Mouse (Mus musculus) forebrain, embryonic 14.5 days (tissue): ENCODE measurements around the gene Pitpnm2. TPM values are rescaled to one million over a fixed set of nuclear protein-coding genes. Genes with fewer than 3 reads are reported as not detected.
A peak's percentile ranks its signal among the peaks of the same experiment; 100 is the strongest.

Experiments used
- ATAC-seq: fragments of 200-750 bp; cut with Nextera tagmentation; 2 replicates; pipeline ENCODE4 v1.8.0; 2017; ENCODE audit warnings: mild to moderate bottlenecking, moderate library complexity
- DNase-seq: peaks from one replicate; pipeline ENCODE4 v3.0.0-alpha.2; 2015; ENCODE audit warnings: low spot score
- H3K27ac ChIP-seq: fragments of 300-500 bp; sonication (generic); 2 replicates; pipeline ENCODE4 v1.5.1; 2014; ENCODE audit warnings: low read depth, mild to moderate bottlenecking, control low read depth, low read length, moderate library complexity
- H3K27me3 ChIP-seq: fragments of 300-500 bp; sonication (generic); replicated peaks from 2 replicates; pipeline ENCODE4 v1.6.1; 2014; ENCODE audit warnings: low read length, control low read depth, mixed read lengths; ENCODE audit not compliant: control insufficient read depth, insufficient read depth
- H3K36me3 ChIP-seq: fragments of 300-500 bp; sonication (generic); 2 replicates; pipeline ENCODE4 v1.6.1; 2014; ENCODE audit warnings: low read length, control low read depth; ENCODE audit not compliant: control insufficient read depth, insufficient read depth
- H3K4me1 ChIP-seq: fragments of 300-500 bp; sonication (generic); 2 replicates; pipeline ENCODE4 v1.6.1; 2014; ENCODE audit warnings: antibody characterized with exemption, low read length, control low read depth; ENCODE audit not compliant: control insufficient read depth, insufficient read depth
- H3K4me2 ChIP-seq: fragments of 300-500 bp; sonication (generic); 2 replicates; pipeline ENCODE4 v1.6.1; 2014; ENCODE audit warnings: mild to moderate bottlenecking, control low read depth, low read length
- H3K4me3 ChIP-seq: fragments of 300-500 bp; sonication (generic); 2 replicates; pipeline ENCODE4 v1.5.1; 2014; ENCODE audit warnings: low read depth, low read length, control low read depth
- H3K9ac ChIP-seq: fragments of 300-500 bp; sonication (generic); 2 replicates; pipeline ENCODE4 v1.6.1; 2014; ENCODE audit warnings: mild to moderate bottlenecking, low read length, control low read depth, moderate library complexity
- H3K9me3 ChIP-seq: fragments of 300-500 bp; sonication (generic); replicated peaks from 2 replicates; pipeline ENCODE4 v1.6.1; 2016; ENCODE audit warnings: low read length, control low read depth, mixed read lengths; ENCODE audit not compliant: control insufficient read depth
- WGBS: fragments of 180-500 bp; shearing (Covaris S2); extraction: QIAGEN DNeasy Blood & Tissue Kit; methylation state at CpG from one replicate; pipeline ENCODE4 v1.1.7; 2014; 5-methylcytosine and 5-hydroxymethylcytosine counted together
- polyA plus RNA-seq: library from polyadenylated mRNA; unstranded; fragments of >200 nt; fragmentation: Nextera tagmentation; extraction: Ambion mirVana; gene quantifications from 2 replicates; pipeline ENCODE4 v1.2.1, GENCODE M21; 2014

Pitpnm2 gene
- polyA plus RNA-seq, 1 experiment from 2014 or later: 8.5 TPM

- Histone ChIP-seq H3K9me3 (no peaks in the 10 kb centered on the region), H3K4me3 (no peak overlapping the region), H3K36me3 (no peaks in the 10 kb centered on the region), H3K9ac (no peak overlapping the region), H3K4me2 (no peak overlapping the region), H3K27me3 (no peaks in the 10 kb centered on the region), H3K27ac (no peak overlapping the region), H3K4me1 (peaks cover 38% of the 10 kb centered on the region)
- ATAC-seq (no peak), DNase-seq (no peak)
These were observed 82.8 kb downstream of the Pitpnm2 start for GRCm38 (mm10) chr5:124166741-124167140.

- WGBS: 42% methylated on average over 15 of the region's 15 CpGs
- DNase-seq (peak; percentile 66), ATAC-seq (peak; percentile 60)
- H3K4me3 ChIP-seq: no peak overlapping the region
- peak overlapping the region; percentile 32 for H3K9ac ChIP-seq
- no peak overlapping the region for H3K4me2 ChIP-seq
- peaks cover 38% of the 10 kb centered on the region for H3K4me1 ChIP-seq
- H3K36me3 ChIP-seq: no peaks in the 10 kb centered on the region
- H3K27ac ChIP-seq: peak overlapping the region; percentile 70
- H3K27me3 ChIP-seq: no peaks in the 10 kb centered on the region
- no peaks in the 10 kb centered on the region for H3K9me3 ChIP-seq
These were observed 83.7 kb downstream of the Pitpnm2 start for GRCm38 (mm10) chr5:124165622-124166570.

- H3K4me3 ChIP-seq: no peak overlapping the region
- no peak overlapping the region for H3K4me2 ChIP-seq
- no peak overlapping the region for H3K9ac ChIP-seq
- no peaks in the 10 kb centered on the region for H3K36me3 ChIP-seq
- 88% methylated on average over 11 of the region's 11 CpGs for WGBS
- H3K9me3 ChIP-seq: no peaks in the 10 kb centered on the region
- peaks cover 29% of the 10 kb centered on the region for H3K4me1 ChIP-seq
- DNase-seq (no peak), ATAC-seq (no peak)
- H3K27ac ChIP-seq: no peak overlapping the region
- no peaks in the 10 kb centered on the region for H3K27me3 ChIP-seq
These were observed 86.1 kb downstream of the Pitpnm2 start for GRCm38 (mm10) chr5:124163445-124163844.

- peaks cover 29% of the 10 kb centered on the region for H3K4me1 ChIP-seq
- no peaks in the 10 kb centered on the region for H3K27me3 ChIP-seq
- DNase-seq (peak; percentile 91), ATAC-seq (peak; percentile 53)
- WGBS: 43% methylated on average over 5 of the region's 5 CpGs
- H3K27ac ChIP-seq: no peak overlapping the region
- no peak overlapping the region for H3K4me3 ChIP-seq
- H3K4me2 ChIP-seq: no peak overlapping the region
- H3K36me3 ChIP-seq: no peaks in the 10 kb centered on the region
- H3K9me3 ChIP-seq: no peaks in the 10 kb centered on the region
- no peak overlapping the region for H3K9ac ChIP-seq
These were observed 87.0 kb downstream of the Pitpnm2 start for GRCm38 (mm10) chr5:124162577-124162976.

GRCm38 (mm10) chr5:124161831-124162230, 87.7 kb downstream of the Pitpnm2 start:
- no peaks in the 10 kb centered on the region for H3K36me3 ChIP-seq
- H3K4me3 ChIP-seq: no peak overlapping the region
- peak overlapping the region; percentile 17; the same call in 1 of the 2 replicates for H3K9ac ChIP-seq
- peak; percentile 42 for DNase-seq
- no peak overlapping the region for H3K27ac ChIP-seq
- H3K27me3 ChIP-seq: no peaks in the 10 kb centered on the region
- peak; percentile 22; the same call in 1 of the 2 replicates for ATAC-seq
- H3K4me1 ChIP-seq: peaks cover 26% of the 10 kb centered on the region
- no peak overlapping the region for H3K4me2 ChIP-seq
- no peaks in the 10 kb centered on the region for H3K9me3 ChIP-seq
- 61% methylated on average over 10 of the region's 10 CpGs for WGBS

GRCm38 (mm10) chr5:124159453-124159852, 90.1 kb downstream of the Pitpnm2 start:
- Histone ChIP-seq H3K27me3 (no peaks in the 10 kb centered on the region), H3K9me3 (no peaks in the 10 kb centered on the region), H3K36me3 (no peaks in the 10 kb centered on the region), H3K4me2 (no peak overlapping the region), H3K9ac (no peak overlapping the region), H3K4me1 (peaks cover 4% of the 10 kb centered on the region), H3K4me3 (no peak overlapping the region), H3K27ac (no peak overlapping the region)
- WGBS: 35% methylated on average over 7 of the region's 7 CpGs
- DNase-seq (no peak), ATAC-seq (no peak)

GRCm38 (mm10) chr5:124158305-124158704, 91.3 kb downstream of the Pitpnm2 start:
- Histone ChIP-seq H3K27ac (no peak overlapping the region), H3K4me1 (no peaks in the 10 kb centered on the region; the same call in 1 of the 2 replicates), H3K36me3 (no peaks in the 10 kb centered on the region), H3K9ac (no peak overlapping the region), H3K4me2 (no peak overlapping the region), H3K4me3 (no peak overlapping the region), H3K9me3 (no peaks in the 10 kb centered on the region), H3K27me3 (no peaks in the 10 kb centered on the region)
- 79% methylated on average over 4 of the region's 4 CpGs for WGBS
- DNase-seq (no peak), ATAC-seq (no peak)

- Histone ChIP-seq H3K36me3 (peaks cover 7% of the 10 kb centered on the region; the same call in 1 of the 2 replicates), H3K9me3 (no peaks in the 10 kb centered on the region), H3K4me3 (no peak overlapping the region), H3K27ac (no peak overlapping the region), H3K9ac (no peak overlapping the region), H3K27me3 (no peaks in the 10 kb centered on the region), H3K4me2 (no peak overlapping the region), H3K4me1 (no peaks in the 10 kb centered on the region)
- WGBS: 86% methylated on average over 5 of the region's 5 CpGs
- no peak for ATAC-seq
- DNase-seq: no peak
These were observed 93.6 kb downstream of the Pitpnm2 start for GRCm38 (mm10) chr5:124155943-124156342.

- Histone ChIP-seq H3K4me3 (no peak overlapping the region), H3K27ac (no peak overlapping the region), H3K4me1 (no peaks in the 10 kb centered on the region), H3K4me2 (no peak overlapping the region), H3K36me3 (peaks cover 8% of the 10 kb centered on the region; the same call in 1 of the 2 replicates), H3K9ac (no peak overlapping the region), H3K9me3 (no peaks in the 10 kb centered on the region), H3K27me3 (no peaks in the 10 kb centered on the region)
- DNase-seq (no peak), ATAC-seq (no peak)
- 95% methylated on average over 4 of the region's 4 CpGs for WGBS
These were observed 96.8 kb downstream of the Pitpnm2 start for GRCm38 (mm10) chr5:124152734-124153133.
